Mouse (Mus musculus) heart, adult 2 months (tissue): Measurements from ENCODE around the gene Ncor2.

Experiments used
- CTCF ChIP-seq: fragments of 200-600 bp; IDR thresholded peaks from 2 replicates; pipeline ENCODE4 v1.8.1; 2022; ENCODE audit warnings: antibody characterized with exemption, mild to moderate bottlenecking, moderate library complexity
- EP300 ChIP-seq: fragments of 200-500 bp; IDR thresholded peaks from 2 replicates; pipeline ENCODE4 v1.6.1; 2011; ENCODE audit warnings: low read depth, low read length, control low read depth; ENCODE audit not compliant: insufficient read depth
- POLR2A ChIP-seq: fragments of 200-500 bp; IDR thresholded peaks from 2 replicates; pipeline ENCODE4 v1.6.1; 2011; ENCODE audit warnings: mild to moderate bottlenecking, low read depth, low read length, control low read depth; ENCODE audit not compliant: insufficient read depth

DNA sequence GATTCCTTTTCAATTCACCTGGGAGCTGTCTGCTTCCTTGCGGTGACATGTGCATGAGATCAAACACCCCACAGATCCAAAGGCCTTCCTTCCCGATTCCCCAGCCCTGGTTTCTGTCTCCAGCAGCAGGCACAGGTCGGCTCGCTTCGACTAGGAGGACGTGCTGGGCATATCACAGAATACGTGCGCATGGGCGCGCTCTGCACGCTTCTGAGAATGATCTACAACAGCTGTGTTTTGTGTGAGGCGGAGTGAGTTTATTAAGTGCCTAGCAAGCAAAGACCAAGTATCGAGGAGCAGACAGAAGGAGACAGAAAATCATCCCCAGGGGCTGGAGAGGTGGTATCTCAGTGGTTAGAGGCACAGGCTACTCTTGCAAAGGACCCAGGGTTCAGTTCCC is 17.0 kb upstream of the Ncor2 start:
- no peak for TF ChIP-seq EP300
- no peak for TF ChIP-seq POLR2A
- TF ChIP-seq CTCF: no peak
